Mouse (Mus musculus) CH12.LX (cell line): ENCODE results near the gene Cpa1. TPM values are rescaled to one million over a fixed set of nuclear protein-coding genes. Genes with fewer than 3 reads are reported as not detected.

Experiments used
- DNase-seq: peaks from one replicate; pipeline ENCODE4 v3.0.0-alpha.2; 2013; ENCODE audit errors: extremely low read depth
- H3K27ac ChIP-seq: 2 replicates; pipeline ENCODE4 v1.5.1; 2012; ENCODE audit warnings: low read depth, mild to moderate bottlenecking, control low read depth, moderate library complexity; ENCODE audit not compliant: insufficient read depth
- H3K27me3 ChIP-seq: replicated peaks from 2 replicates; pipeline ENCODE3; 2012; ENCODE audit warnings: inconsistent platforms
- H3K36me3 ChIP-seq, 2 experiments: replicated peaks in 1 of 2; 2 replicates each; pipeline versions ENCODE3 to v1.6.1; 2012; ENCODE audit warnings: inconsistent platforms in 1 of 2, low read length in 1 of 2, mild to moderate bottlenecking in 1 of 2, mixed read lengths in 1 of 2, moderate library complexity in 1 of 2; ENCODE audit not compliant: control insufficient read depth in 1 of 2, insufficient read depth in 1 of 2
- H3K4me1 ChIP-seq, 2 experiments: 2 replicates each; pipeline ENCODE4 v1.6.1; 2012; ENCODE audit warnings: inconsistent platforms in 1 of 2, moderate library complexity in 1 of 2; ENCODE audit not compliant: insufficient read depth in 2 of 2, control insufficient read depth in 1 of 2
- H3K4me2 ChIP-seq: 2 replicates; pipeline ENCODE4 v1.6.1; 2012; ENCODE audit warnings: low read depth, mild to moderate bottlenecking, control low read depth; ENCODE audit not compliant: poor library complexity, insufficient read depth, severe bottlenecking
- H3K4me3 ChIP-seq, 3 experiments: fragments of 150-350 bp in 1 of 3; sonication (generic) in 1 of 3; replicated peaks in 1 of 3; 2 replicates each; pipeline versions ENCODE3 to v1.5.1; 2011 to 2012; ENCODE audit warnings: low read depth in 2 of 3, low read length in 2 of 3, mild to moderate bottlenecking in 2 of 3, moderate library complexity in 2 of 3, control low read depth in 1 of 3, improper control_type of control experiment in 1 of 3, inconsistent platforms in 1 of 3, mixed read lengths in 1 of 3; ENCODE audit not compliant: poor library complexity in 1 of 3
- H3K79me2 ChIP-seq: replicated peaks from 2 replicates; pipeline ENCODE4 v1.6.1; 2012; ENCODE audit warnings: mild to moderate bottlenecking, moderate library complexity; ENCODE audit not compliant: control insufficient read depth, poor library complexity, insufficient read depth, severe bottlenecking; ENCODE audit errors: extremely low read depth
- H3K9ac ChIP-seq: 2 replicates; pipeline ENCODE4 v1.6.1; 2012; ENCODE audit warnings: low read depth, mild to moderate bottlenecking, control low read depth, moderate library complexity; ENCODE audit not compliant: insufficient read depth
- H3K9me3 ChIP-seq: replicated peaks from 2 replicates; pipeline ENCODE3; 2012; ENCODE audit warnings: low read length, inconsistent platforms, mixed read lengths
- BHLHE40 ChIP-seq: IDR thresholded peaks from 2 replicates; pipeline ENCODE4 v1.6.1; 2011; ENCODE audit warnings: mild to moderate bottlenecking, low read depth, low read length, improper control_type of control experiment
- CTCF ChIP-seq, 2 experiments: IDR thresholded peaks in 1 of 2; conservative IDR thresholded peaks in 1 of 2; 2 replicates each; pipeline ENCODE4 v1.5.1; 2011 to 2012; ENCODE audit warnings: low read depth in 2 of 2, low read length in 2 of 2, improper control_type of control experiment in 1 of 2, inconsistent platforms in 1 of 2, mild to moderate bottlenecking in 1 of 2, moderate library complexity in 1 of 2
- ETS1 ChIP-seq: conservative IDR thresholded peaks from 2 replicates; pipeline ENCODE4 v1.6.1; 2012; ENCODE audit warnings: low read depth, mild to moderate bottlenecking, inconsistent platforms, low read length, improper control_type of control experiment, moderate library complexity
- MAFK ChIP-seq: IDR thresholded peaks from 2 replicates; pipeline ENCODE4 v1.6.1; 2011; ENCODE audit warnings: low read length, improper control_type of control experiment; ENCODE audit not compliant: insufficient replicate concordance
- MAX ChIP-seq: IDR thresholded peaks from 2 replicates; pipeline ENCODE4 v1.6.1; 2011; ENCODE audit warnings: low read length, improper control_type of control experiment
- MAZ ChIP-seq: IDR thresholded peaks from 2 replicates; pipeline ENCODE4 v1.6.1; 2012; ENCODE audit warnings: low read depth, mild to moderate bottlenecking, inconsistent platforms, low read length, improper control_type of control experiment, moderate library complexity
- MYC ChIP-seq: IDR thresholded peaks from 2 replicates; pipeline ENCODE4 v1.6.1; 2011; ENCODE audit warnings: low read depth, mild to moderate bottlenecking, improper control_type of control experiment, low read length
- NELFE ChIP-seq: IDR thresholded peaks from 2 replicates; pipeline ENCODE4 v1.6.1; 2011; ENCODE audit warnings: low read depth, low read length, improper control_type of control experiment
- NRF1 ChIP-seq: IDR thresholded peaks from 2 replicates; pipeline ENCODE4 v1.6.1; 2014; ENCODE audit warnings: low read depth, mild to moderate bottlenecking, inconsistent platforms, low read length, improper control_type of control experiment, moderate library complexity
- POLR2AphosphoS2 ChIP-seq: IDR thresholded peaks from 2 replicates; pipeline ENCODE4 v1.6.1; 2011; ENCODE audit warnings: low read depth, low read length, improper control_type of control experiment
- RAD21 ChIP-seq: IDR thresholded peaks from 2 replicates; pipeline ENCODE4 v1.6.1; 2011; ENCODE audit warnings: low read depth, mild to moderate bottlenecking, low read length, improper control_type of control experiment, moderate library complexity
- RCOR1 ChIP-seq: conservative IDR thresholded peaks from 2 replicates; pipeline ENCODE4 v1.6.1; 2012; ENCODE audit warnings: low read depth, mild to moderate bottlenecking, inconsistent platforms, low read length, improper control_type of control experiment
- SMC3 ChIP-seq: IDR thresholded peaks from 2 replicates; pipeline ENCODE4 v1.6.1; 2011; ENCODE audit warnings: low read depth, low read length, improper control_type of control experiment
- TBP ChIP-seq: conservative IDR thresholded peaks from 2 replicates; pipeline ENCODE4 v1.6.1; 2011; ENCODE audit warnings: low read depth, low read length, improper control_type of control experiment
- USF2 ChIP-seq: conservative IDR thresholded peaks from 2 replicates; pipeline ENCODE4 v1.6.1; 2011; ENCODE audit warnings: low read depth, low read length, improper control_type of control experiment
- ZC3H11A ChIP-seq: IDR thresholded peaks from 2 replicates; pipeline ENCODE4 v1.6.1; 2012; ENCODE audit warnings: low read depth, mild to moderate bottlenecking, inconsistent platforms, low read length, improper control_type of control experiment
- ZKSCAN1 ChIP-seq: IDR thresholded peaks from 2 replicates; pipeline ENCODE4 v1.6.1; 2012; ENCODE audit warnings: low read depth, inconsistent platforms, low read length, improper control_type of control experiment, borderline replicate concordance
- dilution Hi-C: fragments of 300-500 bp; cut with MboI; formaldehyde crosslinking; loops from 2 replicates; pipeline ENCODE4 v1.14.3; 2020; ENCODE audit warnings: low sequenced_read_pairs; ENCODE audit not compliant: extremely low pct_unique_long_range_greater_than_20kb, extremely low pct_ligation_motif_present
- in situ Hi-C: fragments of 300-500 bp; cut with MboI; formaldehyde crosslinking; loops from 3 replicates; pipeline ENCODE4 v1.14.3; 2019; ENCODE audit warnings: low sequenced_read_pairs, low pct_ligation_motif_present, low pct_unique_long_range_greater_than_20kb, mixed read lengths
- polyA plus RNA-seq: library from polyadenylated mRNA; unstranded; fragments of >175 nt; gene quantifications from 2 replicates; pipeline ENCODE4 v1.2.1, GENCODE M21; 2012; ENCODE audit warnings: low read depth; ENCODE audit not compliant: insufficient read length
- total RNA-seq, 2 experiments: library from RNA; depleted of rRNA; stranded (reverse); fragments of 300-350 nt in 1 of 2; fragments of >200 nt in 1 of 2; gene quantifications; 2 replicates each; pipeline ENCODE4 v1.2.3; 2012 to 2014

Gene Cpa1
- total and polyA plus RNA-seq, 3 experiments, result not detected

GRCm38 (mm10) chr6:30677591-30677990, 38.6 kb downstream of the Cpa1 start:
- peaks cover 0 to 23% of the 10 kb centered on the region in 2 experiments; a peak in 2 of 4 replicates for H3K4me1 ChIP-seq
- peaks cover 0 to 12% of the 10 kb centered on the region in 2 experiments for H3K36me3 ChIP-seq
- TF ChIP-seq CTCF (conservative IDR thresholded peaks at IDR 0.05 in 1 of 2, IDR thresholded peaks at IDR 0.05 in 1 of 2; ENCODE audit: low read depth in 2 of 2, low read length in 2 of 2), result no peak
- no peak for TF ChIP-seq RAD21
- TF ChIP-seq, all 38 proteins: peak for 0
- H3K9ac ChIP-seq, result no peak overlapping the region
- no peak overlapping the region for H3K27ac ChIP-seq
- no peaks in the 10 kb centered on the region for H3K27me3 ChIP-seq
- H3K79me2 ChIP-seq, result no peaks in the 10 kb centered on the region
- no peak overlapping the region for H3K4me2 ChIP-seq
- in situ Hi-C loops, result no loop called here
- DNase-seq, result no peak
- no peaks in the 10 kb centered on the region for H3K9me3 ChIP-seq
- dilution Hi-C loops, result no loop called here
- no peak overlapping the region for H3K4me3 ChIP-seq

GRCm38 (mm10) chr6:30678482-30678881, 39.5 kb downstream of the Cpa1 start:
- DNase-seq, result no peak
- no peaks in the 10 kb centered on the region for H3K79me2 ChIP-seq
- dilution Hi-C loops (no loop called here), in situ Hi-C loops (no loop called here)
- no peaks in the 10 kb centered on the region for H3K9me3 ChIP-seq
- H3K27ac ChIP-seq, result no peak overlapping the region
- no peaks in the 10 kb centered on the region for H3K27me3 ChIP-seq
- no peak overlapping the region for H3K4me2 ChIP-seq
- H3K36me3 ChIP-seq, result peaks cover 0 to 12% of the 10 kb centered on the region in 2 experiments
- H3K9ac ChIP-seq, result no peak overlapping the region
- H3K4me3 ChIP-seq, result no peak overlapping the region
- H3K4me1 ChIP-seq, result peaks cover 0 to 32% of the 10 kb centered on the region in 2 experiments; a peak in 2 of 4 replicates
- TF ChIP-seq USF2, result no peak

GRCm38 (mm10) chr6:30679567-30679966, 40.5 kb downstream of the Cpa1 start:
- H3K9ac ChIP-seq, result no peak overlapping the region
- H3K4me1 ChIP-seq, result peaks cover 0 to 32% of the 10 kb centered on the region in 2 experiments; a peak in 2 of 4 replicates
- peaks cover 0 to 12% of the 10 kb centered on the region in 2 experiments for H3K36me3 ChIP-seq
- H3K79me2 ChIP-seq, result no peaks in the 10 kb centered on the region
- DNase-seq, result no peak
- H3K4me2 ChIP-seq, result no peak overlapping the region
- H3K9me3 ChIP-seq, result no peaks in the 10 kb centered on the region
- no peaks in the 10 kb centered on the region for H3K27me3 ChIP-seq
- no peak overlapping the region for H3K27ac ChIP-seq
- in situ Hi-C loops, result no loop called here
- TF ChIP-seq MAFK (no peak), NRF1 (no peak), RCOR1 (no peak), RAD21 (no peak), TBP (no peak), MAZ (no peak), ZC3H11A (no peak), ETS1 (no peak), USF2 (no peak), POLR2AphosphoS2 (no peak), MYC (no peak), NELFE (no peak), BHLHE40 (no peak), MAX (no peak), ZKSCAN1 (no peak), SMC3 (no peak)
- TF ChIP-seq, all 38 proteins: peak for 0
- dilution Hi-C loops, result no loop called here
- H3K4me3 ChIP-seq, result no peak overlapping the region
